Mouse (Mus musculus) neural tube, embryonic 11.5 days (tissue): Measurements from ENCODE around the gene Acot5. TPM values are rescaled to one million over a fixed set of nuclear protein-coding genes. Genes with fewer than 3 reads are reported as not detected.

Experiments
- ATAC-seq: fragments of 200-750 bp; cut with Nextera tagmentation; 2 replicates; pipeline ENCODE4 v1.8.0; 2017; ENCODE audit warnings: moderate number of reproducible peaks, mild to moderate bottlenecking, moderate TSS enrichment, moderate library complexity; ENCODE audit not compliant: insufficient read depth, low FRiP score, low TSS enrichment
- DNase-seq: peaks from one replicate; pipeline ENCODE4 v3.0.0-alpha.2; 2015; ENCODE audit warnings: low spot score
- H3K27ac ChIP-seq: fragments of 300-500 bp; sonication (generic); 2 replicates; pipeline ENCODE4 v1.5.1; 2014; ENCODE audit warnings: low read depth, mild to moderate bottlenecking, low read length
- H3K27me3 ChIP-seq: fragments of 300-500 bp; sonication (generic); 2 replicates; pipeline ENCODE4 v1.6.1; 2014; ENCODE audit warnings: mild to moderate bottlenecking, low read length, mixed read lengths; ENCODE audit not compliant: control insufficient read depth, insufficient read depth
- H3K36me3 ChIP-seq: fragments of 300-500 bp; sonication (generic); 2 replicates; pipeline ENCODE4 v1.6.1; 2014; ENCODE audit warnings: mild to moderate bottlenecking, low read length, moderate library complexity, mixed read lengths; ENCODE audit not compliant: control insufficient read depth, insufficient read depth
- H3K4me1 ChIP-seq: fragments of 300-500 bp; sonication (generic); 2 replicates; pipeline ENCODE4 v1.6.1; 2014; ENCODE audit warnings: low read length, mixed read lengths; ENCODE audit not compliant: control insufficient read depth, insufficient read depth
- H3K4me2 ChIP-seq: fragments of 300-500 bp; sonication (generic); 2 replicates; pipeline ENCODE4 v1.6.1; 2014; ENCODE audit warnings: low read depth, mild to moderate bottlenecking, moderate library complexity
- H3K4me3 ChIP-seq: fragments of 300-500 bp; sonication (generic); 2 replicates; pipeline ENCODE4 v1.5.1; 2014; ENCODE audit warnings: low read depth, low read length
- H3K9ac ChIP-seq: fragments of 300-500 bp; sonication (generic); 2 replicates; pipeline ENCODE4 v1.6.1; 2014; ENCODE audit warnings: mild to moderate bottlenecking, low read length
- H3K9me3 ChIP-seq: fragments of 300-500 bp; sonication (generic); 2 replicates; pipeline ENCODE4 v1.6.1; 2016; ENCODE audit warnings: low read length; ENCODE audit not compliant: control insufficient read depth
- WGBS: fragments of 180-500 bp; shearing (Covaris S2); extraction: QIAGEN DNeasy Blood & Tissue Kit; methylation state at CpG from one replicate; pipeline ENCODE4 v1.1.7; 2014; 5-methylcytosine and 5-hydroxymethylcytosine counted together
- polyA plus RNA-seq: library from polyadenylated mRNA; unstranded; fragments of >200 nt; fragmentation: Nextera tagmentation; extraction: Ambion mirVana; gene quantifications from 2 replicates; pipeline ENCODE4 v1.2.1, GENCODE M21; 2014

The Acot5 gene
- polyA plus RNA-seq, 1 experiment from 2014 or later: not detected

DNA sequence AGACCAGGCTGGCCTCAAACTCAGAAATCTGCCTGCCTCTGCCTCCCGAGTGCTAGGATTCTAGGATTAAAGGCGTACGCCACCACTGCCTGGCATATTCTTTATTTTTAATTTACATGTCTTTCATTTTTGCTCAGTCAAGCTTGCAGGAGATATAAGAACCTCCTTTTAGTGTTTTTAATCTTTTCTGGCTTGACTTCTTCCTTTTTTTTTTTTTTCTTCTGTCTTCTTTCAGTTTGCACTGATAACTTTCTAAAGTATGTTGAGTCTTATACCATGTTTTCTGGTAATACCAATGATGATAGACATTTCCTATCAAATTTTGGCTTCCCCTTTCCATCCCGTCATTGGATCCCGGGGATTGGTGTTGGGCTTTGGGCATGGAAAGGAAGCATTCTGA is 50.5 kb downstream of the Acot5 start:
- Histone ChIP-seq H3K27me3 (no peaks in the 10 kb centered on the region), H3K27ac (no peak overlapping the region), H3K9ac (no peak overlapping the region), H3K9me3 (no peaks in the 10 kb centered on the region), H3K4me1 (no peaks in the 10 kb centered on the region), H3K4me3 (no peak overlapping the region), H3K4me2 (no peak overlapping the region), H3K36me3 (no peaks in the 10 kb centered on the region)
- ATAC-seq: no peak
- DNase-seq: no peak
- WGBS: 88% methylated on average over 5 of the region's 5 CpGs

Other genes starting within 250 kb of the Acot5 start
- gene Numb, start 147.4 kb upstream of the Acot5 start, polyA plus RNA-seq: 27.1 and 30.8 TPM in 2 replicates
- gene Riox1, start 118.7 kb upstream of the Acot5 start, polyA plus RNA-seq: 17.8 and 18.9 TPM in 2 replicates
- not detected in 2 replicates for gene Heatr4, start 84.5 kb upstream of the Acot5 start, polyA plus RNA-seq
- gene Acot2, start 81.5 kb upstream of the Acot5 start, polyA plus RNA-seq: 12.6 and 14.9 TPM in 2 replicates
- gene Acot1, start 59.8 kb upstream of the Acot5 start, polyA plus RNA-seq: 62.4 and 74.8 TPM in 2 replicates
- 0.13 and 0.14 TPM in 2 replicates for gene Acot4, start 30.9 kb upstream of the Acot5 start, polyA plus RNA-seq
- not detected in 2 replicates for gene Gm49366, start 30.4 kb upstream of the Acot5 start, polyA plus RNA-seq
- gene Acot3, start 17.2 kb upstream of the Acot5 start, polyA plus RNA-seq: 0.12 and 0.20 TPM in 2 replicates
- 0.82 and 1.3 TPM in 2 replicates for gene Acot6, start 31.3 kb downstream of the Acot5 start, polyA plus RNA-seq
- gene Dnal1, start 45.0 kb downstream of the Acot5 start, polyA plus RNA-seq: 5.5 and 6.2 TPM in 2 replicates
- 1.6 and 2.5 TPM in 2 replicates for gene Pnma1, start 79.2 kb downstream of the Acot5 start, polyA plus RNA-seq
- 4.4 and 5.9 TPM in 2 replicates for gene Elmsan1, start 149.6 kb downstream of the Acot5 start, polyA plus RNA-seq
- gene Ptgr2, start 215.9 kb downstream of the Acot5 start, polyA plus RNA-seq: 15.5 and 16.4 TPM in 2 replicates
- 119 and 125 TPM in 2 replicates for gene Zfp410, start 247.5 kb downstream of the Acot5 start, polyA plus RNA-seq